Mouse (Mus musculus): ENCODE measurements around the gene Cym.

GRCm38 (mm10) chr3:107206490-107207150 lies 14.9 kb downstream of the Cym start:
- TF ChIP-seq CHD2 (IDR thresholded peaks at IDR 0.05; ENCODE audit: low read depth, low read length), result no peak
- TF ChIP-seq HCFC1 (IDR thresholded peaks at IDR 0.05; ENCODE audit: borderline replicate concordance, insufficient read depth, low read length), result no peak
- no peak for TF ChIP-seq ZC3H11A (IDR thresholded peaks at IDR 0.05; ENCODE audit: borderline replicate concordance, low read depth, low read length)
- no peak for TF ChIP-seq ZNF384 (IDR thresholded peaks at IDR 0.05; ENCODE audit: low read depth, low read length)
- no peak for TF ChIP-seq MAFK (IDR thresholded peaks at IDR 0.05; ENCODE audit: insufficient read depth, low read depth, low read length)
